Mouse (Mus musculus): ENCODE results near the gene P2ry10. TPM values are rescaled to one million over a fixed set of nuclear protein-coding genes. Genes with fewer than 3 reads are reported as not detected.
"Not testable (repeated sequence)": the region's sequence is repeated elsewhere in the genome, so short reads cannot be mapped to it uniquely, and the experiment has no call there.

The P2ry10 gene
- 0.65 and 0.87 TPM in 2 replicates for total RNA-seq (2014; rRNA removed)
- 0.05 and 0.07 TPM in 2 replicates for polyA plus RNA-seq (2012; rRNA removed)

DNA sequence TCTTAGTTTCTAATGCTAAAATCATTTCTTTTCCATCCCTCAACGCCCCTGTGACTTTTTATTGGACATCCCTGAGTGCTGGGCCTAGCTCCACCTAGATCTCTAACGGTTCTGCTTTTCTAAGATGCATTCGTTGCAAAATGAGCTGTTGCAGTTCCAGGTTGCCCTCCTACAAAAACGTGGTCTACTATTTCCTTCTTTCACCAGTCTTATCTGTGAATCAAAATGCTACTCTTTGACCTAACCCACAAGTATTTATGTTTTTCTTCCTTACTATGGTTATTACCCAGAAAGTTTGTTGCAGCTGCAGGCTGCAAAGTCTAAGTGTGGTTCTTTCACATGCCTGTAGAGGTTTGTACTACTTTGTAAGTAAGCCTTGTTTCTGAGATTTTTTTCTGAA, at the start of gene P2ry10:
Gene P2ry10 (plus strand): TSS at position 316 of the 400 bp plus-strand sequence.
- TF ChIP-seq CTCF (IDR thresholded peaks at IDR 0.05; ENCODE audit: low read depth, low read length) (no peak), POLR2A (IDR thresholded peaks at IDR 0.05; ENCODE audit: extremely low read depth, insufficient read depth, low read length) (no peak)
- H3K27ac ChIP-seq (replicated peaks; ENCODE audit: insufficient read depth, low read depth, low read length): no peak within 1 kb of the TSS
- no peaks in the 10 kb centered on the region for H3K27me3 ChIP-seq (ENCODE audit: control insufficient read depth, insufficient read depth, low read length)
- H3K36me3 ChIP-seq (ENCODE audit: control insufficient read depth, insufficient read depth, low read length): no peaks in the 10 kb centered on the region
- WGBS: 56% methylated on average over 4 of the region's 4 CpGs
- H3K4me1 ChIP-seq (ENCODE audit: control insufficient read depth, insufficient read depth, low read length): no peaks in the 10 kb centered on the region
- no peak within 1 kb of the TSS for H3K4me3 ChIP-seq (ENCODE audit: insufficient read depth, low read depth, low read length)
- no peak within 1 kb of the TSS for H3K9ac ChIP-seq (ENCODE audit: low read depth, low read length)
- no peaks in the 10 kb centered on the region for H3K79me2 ChIP-seq (ENCODE audit: control insufficient read depth, insufficient read depth, low read length)
- no peak for DNase-seq (ENCODE audit: extremely low read depth, low read depth, low spot score)

- Histone ChIP-seq H3K4me3 (ENCODE audit: insufficient read depth, low read depth, low read length) (no peak overlapping the region), H3K4me1 (ENCODE audit: control insufficient read depth, insufficient read depth, low read length) (no peaks in the 10 kb centered on the region), H3K27ac (replicated peaks; ENCODE audit: insufficient read depth, low read depth, low read length) (no peak overlapping the region), H3K27me3 (ENCODE audit: control insufficient read depth, insufficient read depth, low read length) (no peaks in the 10 kb centered on the region), H3K79me2 (ENCODE audit: control insufficient read depth, insufficient read depth, low read length) (no peaks in the 10 kb centered on the region), H3K36me3 (ENCODE audit: control insufficient read depth, insufficient read depth, low read length) (no peaks in the 10 kb centered on the region), H3K9ac (ENCODE audit: low read depth, low read length) (no peak overlapping the region)
- no peak for TF ChIP-seq POLR2A (IDR thresholded peaks at IDR 0.05; ENCODE audit: extremely low read depth, insufficient read depth, low read length)
- TF ChIP-seq CTCF (IDR thresholded peaks at IDR 0.05; ENCODE audit: low read depth, low read length): no peak
- no peak for DNase-seq (ENCODE audit: extremely low read depth, low read depth, low spot score)
Measured at GRCm38 (mm10) chrX:107039146-107039545, 49.1 kb upstream of the P2ry10 start.

DNA sequence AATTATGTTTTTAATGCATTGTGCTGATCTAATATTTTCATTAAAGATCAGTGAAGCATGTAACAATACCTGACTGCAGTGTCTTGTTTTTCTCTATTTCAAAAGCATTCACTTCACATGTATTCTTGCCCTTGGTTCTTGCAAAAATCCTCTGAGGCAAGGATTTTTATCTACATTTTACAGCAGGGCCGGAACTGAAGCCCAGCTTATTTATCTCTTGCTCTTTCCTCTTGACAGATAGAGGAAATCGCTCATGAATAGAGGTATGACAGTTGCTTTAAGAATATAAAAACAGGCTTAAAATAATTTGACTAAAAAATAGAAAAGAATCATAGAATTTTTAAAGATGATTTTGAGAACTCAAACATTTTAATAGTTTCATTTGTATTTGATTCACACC, 48.7 kb upstream of the P2ry10 start:
- H3K4me3 ChIP-seq (ENCODE audit: insufficient read depth, low read depth, low read length): no peak overlapping the region
- H3K9ac ChIP-seq (ENCODE audit: low read depth, low read length): no peak overlapping the region
- no peak overlapping the region for H3K27ac ChIP-seq (replicated peaks; ENCODE audit: insufficient read depth, low read depth, low read length)
- 69% methylated on average over 2 of the region's 2 CpGs for WGBS
- DNase-seq (ENCODE audit: extremely low read depth, low read depth, low spot score): no peak
- H3K27me3 ChIP-seq (ENCODE audit: control insufficient read depth, insufficient read depth, low read length): no peaks in the 10 kb centered on the region
- no peaks in the 10 kb centered on the region for H3K79me2 ChIP-seq (ENCODE audit: control insufficient read depth, insufficient read depth, low read length)
- no peak for TF ChIP-seq CTCF (IDR thresholded peaks at IDR 0.05; ENCODE audit: low read depth, low read length)
- no peak for TF ChIP-seq POLR2A (IDR thresholded peaks at IDR 0.05; ENCODE audit: extremely low read depth, insufficient read depth, low read length)
- no peaks in the 10 kb centered on the region for H3K4me1 ChIP-seq (ENCODE audit: control insufficient read depth, insufficient read depth, low read length)
- no peaks in the 10 kb centered on the region for H3K36me3 ChIP-seq (ENCODE audit: control insufficient read depth, insufficient read depth, low read length)

GRCm38 (mm10) chrX:107042367-107042766, 45.9 kb upstream of the P2ry10 start:
- WGBS: 83% methylated on average over 2 of the region's 2 CpGs

GRCm38 (mm10) chrX:107083407-107083806, 4.9 kb upstream of the P2ry10 start:
- WGBS: 100% methylated on average over 2 of the region's 2 CpGs
- DNase-seq (ENCODE audit: extremely low read depth, low read depth, low spot score); H3K27me3 ChIP-seq (ENCODE audit: control insufficient read depth, insufficient read depth, low read length); H3K4me3 ChIP-seq (ENCODE audit: insufficient read depth, low read depth, low read length); H3K27ac ChIP-seq (replicated peaks; ENCODE audit: insufficient read depth, low read depth, low read length); H3K79me2 ChIP-seq (ENCODE audit: control insufficient read depth, insufficient read depth, low read length); H3K36me3 ChIP-seq (ENCODE audit: control insufficient read depth, insufficient read depth, low read length); H3K9ac ChIP-seq (ENCODE audit: low read depth, low read length); H3K4me1 ChIP-seq (ENCODE audit: control insufficient read depth, insufficient read depth, low read length): not testable (repeated sequence)

More at GRCm38 (mm10) chrX:107042367-107042766, 45.9 kb upstream of the P2ry10 start:
- Histone ChIP-seq H3K36me3 (ENCODE audit: control insufficient read depth, insufficient read depth, low read length) (no peaks in the 10 kb centered on the region), H3K9ac (ENCODE audit: low read depth, low read length) (no peak overlapping the region), H3K79me2 (ENCODE audit: control insufficient read depth, insufficient read depth, low read length) (no peaks in the 10 kb centered on the region), H3K4me3 (ENCODE audit: insufficient read depth, low read depth, low read length) (no peak overlapping the region), H3K4me1 (ENCODE audit: control insufficient read depth, insufficient read depth, low read length) (no peaks in the 10 kb centered on the region), H3K27ac (replicated peaks; ENCODE audit: insufficient read depth, low read depth, low read length) (no peak overlapping the region), H3K27me3 (ENCODE audit: control insufficient read depth, insufficient read depth, low read length) (no peaks in the 10 kb centered on the region)
- TF ChIP-seq POLR2A (IDR thresholded peaks at IDR 0.05; ENCODE audit: extremely low read depth, insufficient read depth, low read length) (no peak), CTCF (IDR thresholded peaks at IDR 0.05; ENCODE audit: low read depth, low read length) (no peak)
- DNase-seq (ENCODE audit: extremely low read depth, low read depth, low spot score): no peak

DNA sequence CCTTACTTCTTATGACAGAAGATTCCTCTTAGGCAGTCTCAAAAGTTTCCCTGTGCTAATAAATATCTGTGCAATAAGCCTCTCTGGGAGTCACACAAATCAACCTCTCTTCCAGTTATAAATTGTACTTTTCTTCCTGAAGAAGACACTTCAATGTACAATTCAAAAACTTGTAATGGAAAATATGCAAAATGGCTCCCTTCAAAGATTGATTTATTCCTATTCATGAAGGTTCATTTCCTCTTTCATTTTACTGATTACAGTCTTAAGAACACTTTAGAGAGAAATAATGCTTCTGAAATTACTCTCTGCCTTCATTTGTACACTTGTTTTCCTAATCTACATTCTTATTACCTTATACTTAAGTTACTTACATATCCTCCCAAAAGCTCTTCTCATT, 4.0 kb upstream of the P2ry10 start:
- DNase-seq (ENCODE audit: extremely low read depth, low read depth, low spot score): no peak
- Histone ChIP-seq H3K4me1 (ENCODE audit: control insufficient read depth, insufficient read depth, low read length) (no peaks in the 10 kb centered on the region), H3K79me2 (ENCODE audit: control insufficient read depth, insufficient read depth, low read length) (no peaks in the 10 kb centered on the region), H3K9ac (ENCODE audit: low read depth, low read length) (no peak overlapping the region), H3K27ac (replicated peaks; ENCODE audit: insufficient read depth, low read depth, low read length) (no peak overlapping the region), H3K4me3 (ENCODE audit: insufficient read depth, low read depth, low read length) (no peak overlapping the region), H3K36me3 (ENCODE audit: control insufficient read depth, insufficient read depth, low read length) (no peaks in the 10 kb centered on the region), H3K27me3 (ENCODE audit: control insufficient read depth, insufficient read depth, low read length) (no peaks in the 10 kb centered on the region)
- no peak for TF ChIP-seq CTCF (IDR thresholded peaks at IDR 0.05; ENCODE audit: low read depth, low read length)
- TF ChIP-seq POLR2A (IDR thresholded peaks at IDR 0.05; ENCODE audit: extremely low read depth, insufficient read depth, low read length): no peak
